Comparison of ENCODE assay signal across 8 mouse cellular contexts in the genomic region with DNA sequence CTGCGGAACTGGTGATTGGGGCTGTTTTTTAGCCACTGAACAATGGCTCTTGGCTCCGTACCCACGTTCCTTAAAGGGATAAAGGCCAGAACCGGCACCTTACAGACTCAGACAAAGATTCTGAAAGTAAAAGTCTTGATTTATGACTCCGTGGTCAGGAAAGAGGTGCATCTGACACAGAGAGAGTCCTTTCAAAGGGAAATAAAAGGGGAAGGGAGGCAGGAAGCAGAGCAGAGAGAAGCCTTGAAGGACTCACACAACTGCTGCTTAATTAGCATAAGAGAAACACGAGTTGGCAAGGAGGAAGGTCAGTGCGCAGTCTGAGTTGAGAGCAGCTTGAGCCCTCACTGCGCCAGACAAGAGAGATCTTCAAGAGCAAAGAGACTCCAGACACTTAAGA. TPM values are rescaled to one million over a fixed set of nuclear protein-coding genes. Genes with fewer than 3 reads are reported as not detected.
DNase-seq lines count a peak whose midpoint lies in the region; ATAC-seq and TF ChIP-seq lines count a peak whose summit lies in the region.

No protein-coding gene starts in this region.

- H3K4me3 ChIP-seq in forebrain, postnatal 0 days (ENCODE audit: low read depth, low read length), result no peak overlapping the region
- no peak overlapping the region for H3K4me3 ChIP-seq in intestine, postnatal 0 days (ENCODE audit: low read depth, low read length)
- no peak overlapping the region for H3K4me3 ChIP-seq in midbrain, embryonic 11.5 days (ENCODE audit: low read depth, low read length)

- no peaks in the 10 kb centered on the region for H3K9me3 ChIP-seq in forebrain, postnatal 0 days (ENCODE audit: low read length)
- H3K9me3 ChIP-seq in intestine, postnatal 0 days (ENCODE audit: control insufficient read depth), result no peaks in the 10 kb centered on the region
- H3K9me3 ChIP-seq in midbrain, embryonic 11.5 days (ENCODE audit: control insufficient read depth, low read length), result no peaks in the 10 kb centered on the region

- peak; percentile 27 to 35 for DNase-seq in cerebellum, postnatal 14 days
- DNase-seq in cerebellum, adult 8-10 months, result no peak
- peak; percentile 2 for DNase-seq in T-cell, adult 2 months (ENCODE audit: low spot score)
- DNase-seq in forebrain, postnatal 0 days, result peak; percentile 39
- peak; percentile 88 for DNase-seq in midbrain, embryonic 11.5 days (ENCODE audit: low spot score, missing footprints)
- DNase-seq in left cerebral cortex, adult 11 months (ENCODE audit: low spot score), result no peak
- no peak for DNase-seq in cerebellum, postnatal 36 days

- ATAC-seq in forebrain, postnatal 0 days, result peak; percentile 66
- no peak for ATAC-seq in intestine, postnatal 0 days
- ATAC-seq in midbrain, embryonic 11.5 days (ENCODE audit: low FRiP score), result peak; percentile 44; the same call in 1 of the 2 replicates

- H3K27me3 ChIP-seq in forebrain, postnatal 0 days (ENCODE audit: insufficient read depth, low read length), result no peaks in the 10 kb centered on the region
- no peaks in the 10 kb centered on the region for H3K27me3 ChIP-seq in intestine, postnatal 0 days (replicated peaks; ENCODE audit: control insufficient read depth, insufficient read depth, low read length)
- no peaks in the 10 kb centered on the region for H3K27me3 ChIP-seq in midbrain, embryonic 11.5 days (ENCODE audit: control insufficient read depth, insufficient read depth, low read length)

- H3K27ac ChIP-seq in forebrain, postnatal 0 days (ENCODE audit: low read depth, low read length), result no peak overlapping the region
- H3K27ac ChIP-seq in intestine, postnatal 0 days (ENCODE audit: low read depth, low read length), result no peak overlapping the region
- H3K27ac ChIP-seq in midbrain, embryonic 11.5 days (ENCODE audit: low read depth, low read length), result no peak overlapping the region

- no peaks in the 10 kb centered on the region; the same call in 1 of the 2 replicates for H3K4me1 ChIP-seq in forebrain, postnatal 0 days (ENCODE audit: insufficient read depth)
- no peaks in the 10 kb centered on the region for H3K4me1 ChIP-seq in intestine, postnatal 0 days (replicated peaks; ENCODE audit: control insufficient read depth, insufficient read depth, low read length)
- H3K4me1 ChIP-seq in midbrain, embryonic 11.5 days (ENCODE audit: control insufficient read depth, insufficient read depth, low read length), result no peaks in the 10 kb centered on the region

- H3K9ac ChIP-seq in forebrain, postnatal 0 days, result no peak overlapping the region
- no peak overlapping the region for H3K9ac ChIP-seq in intestine, postnatal 0 days (ENCODE audit: low read depth, low read length)
- no peak overlapping the region for H3K9ac ChIP-seq in midbrain, embryonic 11.5 days (ENCODE audit: low read length)

- H3K36me3 ChIP-seq in forebrain, postnatal 0 days (ENCODE audit: insufficient read depth), result no peaks in the 10 kb centered on the region
- H3K36me3 ChIP-seq in intestine, postnatal 0 days (ENCODE audit: control insufficient read depth, insufficient read depth), result no peaks in the 10 kb centered on the region
- H3K36me3 ChIP-seq in midbrain, embryonic 11.5 days (ENCODE audit: control insufficient read depth, insufficient read depth, low read length), result no peaks in the 10 kb centered on the region

- no peak for TF ChIP-seq CTCF in forebrain, postnatal 0 days (IDR thresholded peaks at IDR 0.05; ENCODE audit: low read depth)
- TF ChIP-seq CTCF in intestine, postnatal 0 days (IDR thresholded peaks at IDR 0.05; ENCODE audit: low read depth), result no peak

- 7% methylated on average over 8 of the region's 8 CpGs for WGBS in forebrain, postnatal 0 days
- 30% methylated on average over 8 of the region's 8 CpGs for WGBS in intestine, postnatal 0 days
- WGBS in midbrain, embryonic 11.5 days, result 18% methylated on average over 8 of the region's 8 CpGs

- H3K4me2 ChIP-seq in forebrain, postnatal 0 days (ENCODE audit: low read depth), result no peak overlapping the region; the same call in 1 of the 2 replicates
- H3K4me2 ChIP-seq in intestine, postnatal 0 days (replicated peaks; ENCODE audit: low read depth), result 0 out of 2 replicates have a peak overlapping the region, but pooled peaks have one; percentile 21
- H3K4me2 ChIP-seq in midbrain, embryonic 11.5 days, result no peak overlapping the region

RNA-seq across cellular contexts. Expression of a gene that starts 13.7 kb away (rescaled TPM):
- total RNA-seq in forebrain, postnatal 0 days (2014; rRNA removed), result 6.5 and 8.7 TPM in 2 replicates
- polyA plus RNA-seq in forebrain, postnatal 0 days (2015; fragmentation: Nextera tagmentation; extraction: Ambion mirVana), result 2.6 and 3.6 TPM in 2 replicates
- polyA plus RNA-seq in intestine, postnatal 0 days (2015; fragmentation: Nextera tagmentation; extraction: Ambion mirVana), result 3.0 and 3.5 TPM in 2 replicates
- polyA plus RNA-seq in midbrain, embryonic 11.5 days (2014; fragmentation: Nextera tagmentation; extraction: Ambion mirVana), result 13.1 and 13.3 TPM in 2 replicates

Comparison
In these comparisons a context has a peak if more than half of its experiments do, and no peak if none do; other contexts are left out.
1. DNase-seq: peak in cerebellum, postnatal 14 days (2 of 2), T-cell, adult 2 months (single experiment), forebrain, postnatal 0 days (single experiment) and midbrain, embryonic 11.5 days (single experiment); none in cerebellum, adult 8-10 months (single experiment), left cerebral cortex, adult 11 months (single experiment) and cerebellum, postnatal 36 days (0 of 2).